Mouse (Mus musculus): ENCODE measurements around the gene Gjc1.

DNA sequence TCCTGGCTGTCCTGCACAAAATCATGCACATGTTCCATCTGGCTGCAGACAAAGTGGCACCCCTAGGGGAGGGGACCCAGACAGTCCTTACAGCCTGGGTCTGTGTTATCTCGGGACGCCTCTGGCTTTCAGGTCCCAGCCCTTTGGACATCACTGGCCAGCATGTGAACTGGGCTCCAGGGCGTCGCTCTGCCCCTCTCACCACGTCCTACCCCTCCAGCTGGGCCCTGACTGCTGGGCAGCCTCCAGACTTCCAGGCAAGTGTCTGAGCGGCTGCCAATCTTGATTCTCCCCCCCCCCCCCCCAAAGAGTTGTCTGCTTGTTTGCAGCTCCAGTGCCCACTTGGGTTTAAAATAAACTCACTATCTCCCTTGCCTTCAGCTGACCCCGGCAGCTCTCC, 36.1 kb downstream of the Gjc1 start:
- TF ChIP-seq POLR2A (IDR thresholded peaks at IDR 0.05; ENCODE audit: insufficient read depth, low read depth, low read length) (no peak), CTCF (IDR thresholded peaks at IDR 0.05) (no peak), EP300 (IDR thresholded peaks at IDR 0.05; ENCODE audit: insufficient read depth, low read depth, low read length) (no peak)
